Mouse (Mus musculus) CH12.LX (cell line): ENCODE measurements around the gene Znrf4. TPM values are rescaled to one million over a fixed set of nuclear protein-coding genes. Genes with fewer than 3 reads are reported as not detected.

Experiments used
- DNase-seq: peaks from one replicate; pipeline ENCODE4 v3.0.0-alpha.2; 2013; ENCODE audit errors: extremely low read depth
- H3K27ac ChIP-seq: 2 replicates; pipeline ENCODE4 v1.5.1; 2012; ENCODE audit warnings: low read depth, mild to moderate bottlenecking, control low read depth, moderate library complexity; ENCODE audit not compliant: insufficient read depth
- H3K27me3 ChIP-seq: replicated peaks from 2 replicates; pipeline ENCODE3; 2012; ENCODE audit warnings: inconsistent platforms
- H3K36me3 ChIP-seq, 2 experiments: replicated peaks in 1 of 2; 2 replicates each; pipeline versions ENCODE3 to v1.6.1; 2012; ENCODE audit warnings: inconsistent platforms in 1 of 2, low read length in 1 of 2, mild to moderate bottlenecking in 1 of 2, mixed read lengths in 1 of 2, moderate library complexity in 1 of 2; ENCODE audit not compliant: control insufficient read depth in 1 of 2, insufficient read depth in 1 of 2
- H3K4me1 ChIP-seq, 2 experiments: 2 replicates each; pipeline ENCODE4 v1.6.1; 2012; ENCODE audit warnings: inconsistent platforms in 1 of 2, moderate library complexity in 1 of 2; ENCODE audit not compliant: insufficient read depth in 2 of 2, control insufficient read depth in 1 of 2
- H3K4me2 ChIP-seq: 2 replicates; pipeline ENCODE4 v1.6.1; 2012; ENCODE audit warnings: low read depth, mild to moderate bottlenecking, control low read depth; ENCODE audit not compliant: poor library complexity, insufficient read depth, severe bottlenecking
- H3K4me3 ChIP-seq, 3 experiments: fragments of 150-350 bp in 1 of 3; sonication (generic) in 1 of 3; replicated peaks in 1 of 3; 2 replicates each; pipeline versions ENCODE3 to v1.5.1; 2011 to 2012; ENCODE audit warnings: low read depth in 2 of 3, low read length in 2 of 3, mild to moderate bottlenecking in 2 of 3, moderate library complexity in 2 of 3, control low read depth in 1 of 3, improper control_type of control experiment in 1 of 3, inconsistent platforms in 1 of 3, mixed read lengths in 1 of 3; ENCODE audit not compliant: poor library complexity in 1 of 3
- H3K79me2 ChIP-seq: replicated peaks from 2 replicates; pipeline ENCODE4 v1.6.1; 2012; ENCODE audit warnings: mild to moderate bottlenecking, moderate library complexity; ENCODE audit not compliant: control insufficient read depth, poor library complexity, insufficient read depth, severe bottlenecking; ENCODE audit errors: extremely low read depth
- H3K9ac ChIP-seq: 2 replicates; pipeline ENCODE4 v1.6.1; 2012; ENCODE audit warnings: low read depth, mild to moderate bottlenecking, control low read depth, moderate library complexity; ENCODE audit not compliant: insufficient read depth
- H3K9me3 ChIP-seq: replicated peaks from 2 replicates; pipeline ENCODE3; 2012; ENCODE audit warnings: low read length, inconsistent platforms, mixed read lengths
- BHLHE40 ChIP-seq: IDR thresholded peaks from 2 replicates; pipeline ENCODE4 v1.6.1; 2011; ENCODE audit warnings: mild to moderate bottlenecking, low read depth, low read length, improper control_type of control experiment
- CTCF ChIP-seq, 2 experiments: IDR thresholded peaks in 1 of 2; conservative IDR thresholded peaks in 1 of 2; 2 replicates each; pipeline ENCODE4 v1.5.1; 2011 to 2012; ENCODE audit warnings: low read depth in 2 of 2, low read length in 2 of 2, improper control_type of control experiment in 1 of 2, inconsistent platforms in 1 of 2, mild to moderate bottlenecking in 1 of 2, moderate library complexity in 1 of 2
- E2F4 ChIP-seq: IDR thresholded peaks from 2 replicates; pipeline ENCODE4 v1.6.1; 2011; ENCODE audit warnings: low read depth, low read length, improper control_type of control experiment; ENCODE audit not compliant: insufficient replicate concordance
- GABPA ChIP-seq: IDR thresholded peaks from 2 replicates; pipeline ENCODE4 v1.6.1; 2012; ENCODE audit warnings: low read depth, low read length, improper control_type of control experiment, inconsistent platforms; ENCODE audit not compliant: insufficient replicate concordance
- HCFC1 ChIP-seq: IDR thresholded peaks from 2 replicates; pipeline ENCODE4 v1.6.1; 2012; ENCODE audit warnings: low read depth, mild to moderate bottlenecking, inconsistent platforms, low read length, improper control_type of control experiment
- IRF4 ChIP-seq: IDR thresholded peaks from 2 replicates; pipeline ENCODE4 v1.6.1; 2014; ENCODE audit warnings: low read depth, mild to moderate bottlenecking, inconsistent platforms, low read length, improper control_type of control experiment
- JUND ChIP-seq: conservative IDR thresholded peaks from 2 replicates; pipeline ENCODE4 v1.6.1; 2011; ENCODE audit warnings: low read depth, low read length, improper control_type of control experiment
- MAX ChIP-seq: IDR thresholded peaks from 2 replicates; pipeline ENCODE4 v1.6.1; 2011; ENCODE audit warnings: low read length, improper control_type of control experiment
- MAZ ChIP-seq: IDR thresholded peaks from 2 replicates; pipeline ENCODE4 v1.6.1; 2012; ENCODE audit warnings: low read depth, mild to moderate bottlenecking, inconsistent platforms, low read length, improper control_type of control experiment, moderate library complexity
- MXI1 ChIP-seq: IDR thresholded peaks from 2 replicates; pipeline ENCODE4 v1.6.1; 2011; ENCODE audit warnings: mild to moderate bottlenecking, low read depth, low read length, improper control_type of control experiment
- PAX5 ChIP-seq: IDR thresholded peaks from 2 replicates; pipeline ENCODE4 v1.6.1; 2012; ENCODE audit warnings: low read length, inconsistent platforms, mixed read lengths
- SMC3 ChIP-seq: IDR thresholded peaks from 2 replicates; pipeline ENCODE4 v1.6.1; 2011; ENCODE audit warnings: low read depth, low read length, improper control_type of control experiment
- TCF12 ChIP-seq: IDR thresholded peaks from 2 replicates; pipeline ENCODE4 v1.6.1; 2014; ENCODE audit warnings: low read depth, mild to moderate bottlenecking, inconsistent platforms, low read length, improper control_type of control experiment
- USF2 ChIP-seq: conservative IDR thresholded peaks from 2 replicates; pipeline ENCODE4 v1.6.1; 2011; ENCODE audit warnings: low read depth, low read length, improper control_type of control experiment
- ZC3H11A ChIP-seq: IDR thresholded peaks from 2 replicates; pipeline ENCODE4 v1.6.1; 2012; ENCODE audit warnings: low read depth, mild to moderate bottlenecking, inconsistent platforms, low read length, improper control_type of control experiment
- ZKSCAN1 ChIP-seq: IDR thresholded peaks from 2 replicates; pipeline ENCODE4 v1.6.1; 2012; ENCODE audit warnings: low read depth, inconsistent platforms, low read length, improper control_type of control experiment, borderline replicate concordance
- ZNF384 ChIP-seq: IDR thresholded peaks from 2 replicates; pipeline ENCODE4 v1.6.1; 2012; ENCODE audit warnings: low read depth, low read length, improper control_type of control experiment, inconsistent platforms
- dilution Hi-C: fragments of 300-500 bp; cut with MboI; formaldehyde crosslinking; loops from 2 replicates; pipeline ENCODE4 v1.14.3; 2020; ENCODE audit warnings: low sequenced_read_pairs; ENCODE audit not compliant: extremely low pct_unique_long_range_greater_than_20kb, extremely low pct_ligation_motif_present
- in situ Hi-C: fragments of 300-500 bp; cut with MboI; formaldehyde crosslinking; loops from 3 replicates; pipeline ENCODE4 v1.14.3; 2019; ENCODE audit warnings: low sequenced_read_pairs, low pct_ligation_motif_present, low pct_unique_long_range_greater_than_20kb, mixed read lengths
- polyA plus RNA-seq: library from polyadenylated mRNA; unstranded; fragments of >175 nt; gene quantifications from 2 replicates; pipeline ENCODE4 v1.2.1, GENCODE M21; 2012; ENCODE audit warnings: low read depth; ENCODE audit not compliant: insufficient read length
- total RNA-seq, 2 experiments: library from RNA; depleted of rRNA; stranded (reverse); fragments of 300-350 nt in 1 of 2; fragments of >200 nt in 1 of 2; gene quantifications; 2 replicates each; pipeline ENCODE4 v1.2.3; 2012 to 2014

The Znrf4 gene
- total and polyA plus RNA-seq, 3 experiments: not detected

GRCm38 (mm10) chr17:56542736-56543135 lies 30.5 kb upstream of the Znrf4 start:
- TF ChIP-seq CTCF (conservative IDR thresholded peaks at IDR 0.05 in 1 of 2, IDR thresholded peaks at IDR 0.05 in 1 of 2; ENCODE audit: low read depth in 2 of 2, low read length in 2 of 2) (no peak), TCF12 (no peak), IRF4 (no peak), JUND (no peak), HCFC1 (no peak), PAX5 (no peak), MXI1 (no peak), USF2 (no peak), E2F4 (no peak), GABPA (no peak)
- no peaks in the 10 kb centered on the region for H3K36me3 ChIP-seq
- H3K4me3 ChIP-seq: no peak overlapping the region
- DNase-seq: no peak
- peaks cover 19% of the 10 kb centered on the region for H3K27me3 ChIP-seq
- H3K4me1 ChIP-seq: peaks cover 0 to 13% of the 10 kb centered on the region in 2 experiments; a peak in 2 of 4 replicates
- H3K27ac ChIP-seq: no peak overlapping the region
- no peaks in the 10 kb centered on the region for H3K9me3 ChIP-seq
- dilution Hi-C loops (no loop called here), in situ Hi-C loops (loop anchor here (5.0 kb wide), 1 partner anchor 35 kb away; no protein-coding TSS in a partner anchor)
- no peaks in the 10 kb centered on the region for H3K79me2 ChIP-seq
- no peak overlapping the region for H3K4me2 ChIP-seq
- no peak overlapping the region for H3K9ac ChIP-seq

GRCm38 (mm10) chr17:56540562-56540975 lies 28.3 kb upstream of the Znrf4 start:
- Histone ChIP-seq H3K4me3 (no peak overlapping the region), H3K9me3 (no peaks in the 10 kb centered on the region), H3K27ac (no peak overlapping the region), H3K36me3 (no peaks in the 10 kb centered on the region), H3K4me1 (peaks cover 0 to 13% of the 10 kb centered on the region in 2 experiments; a peak in 2 of 4 replicates), H3K27me3 (peaks cover 38% of the 10 kb centered on the region), H3K4me2 (peak overlapping the region; percentile 33; the same call in 1 of the 2 replicates), H3K79me2 (no peaks in the 10 kb centered on the region), H3K9ac (no peak overlapping the region)
- dilution Hi-C loops: no loop called here
- peak; percentile 68; the same call in 1 of the 2 replicates for TF ChIP-seq MAZ
- 0 out of 2 replicates have a peak, but pooled peaks have one; percentile 4 for TF ChIP-seq BHLHE40
- 0 out of 2 replicates have a peak, but pooled peaks have one; percentile 20 for TF ChIP-seq MXI1
- TF ChIP-seq MAX: no peak
- in situ Hi-C loops: loop anchor here (5.0 kb wide), 1 partner anchor 33 kb away; no protein-coding TSS in a partner anchor
- DNase-seq: peak; percentile 41

- H3K9ac ChIP-seq: no peak overlapping the region
- TF ChIP-seq HCFC1: no peak
- TF ChIP-seq ZKSCAN1: no peak
- no peak for TF ChIP-seq MXI1
- TF ChIP-seq ZNF384: no peak
- TF ChIP-seq SMC3: 0 out of 2 replicates have a peak, but pooled peaks have one; percentile 14
- peak in 1 of 2 experiments; percentile 16; a peak in 1 of 4 replicates for TF ChIP-seq CTCF (conservative IDR thresholded peaks at IDR 0.05 in 1 of 2, IDR thresholded peaks at IDR 0.05 in 1 of 2; ENCODE audit: low read depth in 2 of 2, low read length in 2 of 2)
- no peak for TF ChIP-seq ZC3H11A
- TF ChIP-seq, all 38 proteins: peak for 2
- Histone ChIP-seq H3K36me3 (no peaks in the 10 kb centered on the region), H3K4me2 (no peak overlapping the region), H3K4me3 (no peak overlapping the region), H3K79me2 (no peaks in the 10 kb centered on the region), H3K27me3 (peaks cover 44% of the 10 kb centered on the region), H3K4me1 (peaks cover 0 to 13% of the 10 kb centered on the region in 2 experiments; a peak in 2 of 4 replicates), H3K27ac (no peak overlapping the region), H3K9me3 (no peaks in the 10 kb centered on the region)
- DNase-seq: no peak
- in situ Hi-C loops: no loop called here
- dilution Hi-C loops: no loop called here
These were observed 25.7 kb upstream of the Znrf4 start for GRCm38 (mm10) chr17:56537912-56538311.
